11 mouse cellular contexts compared by ENCODE assay signal in genomic region chr14:48202096-48203036, GRCm38 (mm10).
DNase-seq lines count a peak whose midpoint lies in the region; ATAC-seq lines count a peak whose summit lies in the region.
"Had no signal": no experiment of that assay in that cellular context is flagged by ENCODE, and none has a peak within 500 bp of the region (broad histone marks: within the 10 kb centered on the region; RNA-seq: fewer than 3 reads in every experiment).

No protein-coding gene starts in this region.

- peak; percentile 41; the same call in 1 of the 2 replicates for ATAC-seq in liver, embryonic 12.5 days
- ATAC-seq in megakaryocyte progenitor cell, adult 5-6 weeks (replicated peaks; ENCODE audit: poor library complexity) = peak; percentile 80

- no peak overlapping the region for H3K9ac ChIP-seq in liver, embryonic 12.5 days

- H3K4me1 ChIP-seq in liver, embryonic 12.5 days = peaks cover 33% of the 10 kb centered on the region

- peak; percentile 49 for DNase-seq in embryo, embryonic 10 days (ENCODE audit: low spot score)
- no peak for DNase-seq in embryo, embryonic 9.5 days (ENCODE audit: extremely low spot score)
- DNase-seq in liver = no peak
- peak; percentile 18 to 39 for DNase-seq in thymus, postnatal 10 days (ENCODE audit: low spot score in 2 of 2)
- no peak for DNase-seq in spleen, postnatal 14 days (ENCODE audit: low spot score in 2 of 2)
- DNase-seq in cerebellum, postnatal 14 days = no peak
- DNase-seq: cerebellum, adult 11 months; kidney, adult 11 months had no signal

- WGBS in liver, embryonic 12.5 days (ENCODE audit: insufficient replicate concordance) = 32% methylated on average over 17 of the region's 17 CpGs

- no peak overlapping the region for H3K4me3 ChIP-seq in liver, embryonic 12.5 days
- H3K4me3 ChIP-seq: limb, embryonic 10.5 days had no signal

- H3K9me3 ChIP-seq in liver, embryonic 12.5 days (replicated peaks) = no peaks in the 10 kb centered on the region
- H3K9me3 ChIP-seq: limb, embryonic 10.5 days had no signal

- H3K27ac ChIP-seq in liver, embryonic 12.5 days = no peak overlapping the region
- H3K27ac ChIP-seq: limb, embryonic 10.5 days had no signal

- H3K4me2 ChIP-seq in liver, embryonic 12.5 days = no peak overlapping the region

- no peaks in the 10 kb centered on the region for H3K36me3 ChIP-seq in liver, embryonic 12.5 days
- H3K36me3 ChIP-seq: limb, embryonic 10.5 days had no signal

- no peaks in the 10 kb centered on the region for H3K27me3 ChIP-seq in liver, embryonic 12.5 days (replicated peaks)

Comparison
In these comparisons a context has a peak if more than half of its experiments do, and no peak if none do; other contexts are left out.
1. DNase-seq: peak in embryo, embryonic 10 days (single experiment) and thymus, postnatal 10 days (2 of 2); none in embryo, embryonic 9.5 days (single experiment), liver (single experiment), spleen, postnatal 14 days (0 of 2) and cerebellum, postnatal 14 days (0 of 2).